Mouse (Mus musculus): ENCODE measurements around the gene Barhl1. TPM values are rescaled to one million over a fixed set of nuclear protein-coding genes. Genes with fewer than 3 reads are reported as not detected.

Gene Barhl1
- polyA plus RNA-seq, 1 experiment from 2014 or later, result not detected

- Histone ChIP-seq H3K9ac (no peak overlapping the region), H3K9me3 (ENCODE audit: low read depth, low read length) (no peaks in the 10 kb centered on the region), H3K4me2 (no peak overlapping the region), H3K4me3 (ENCODE audit: low read depth, low read length) (no peak overlapping the region), H3K36me3 (ENCODE audit: insufficient read depth) (peaks cover 56% of the 10 kb centered on the region), H3K4me1 (ENCODE audit: insufficient read depth) (no peaks in the 10 kb centered on the region), H3K27me3 (ENCODE audit: insufficient read depth, low read length) (no peaks in the 10 kb centered on the region), H3K27ac (ENCODE audit: low read depth) (no peak overlapping the region)
- WGBS, result 71% methylated on average over 6 of the region's 6 CpGs
- no peak for ATAC-seq (ENCODE audit: insufficient read depth)
- no peak for TF ChIP-seq CTCF (IDR thresholded peaks at IDR 0.05; ENCODE audit: low read depth)
- no peak for DNase-seq
These were observed 22.9 kb downstream of the Barhl1 start for GRCm38 (mm10) chr2:28893526-28893925.

GRCm38 (mm10) chr2:28892796-28893195, 23.7 kb downstream of the Barhl1 start:
- Histone ChIP-seq H3K4me3 (ENCODE audit: low read depth, low read length) (no peak overlapping the region), H3K9ac (no peak overlapping the region), H3K4me1 (ENCODE audit: insufficient read depth) (no peaks in the 10 kb centered on the region), H3K36me3 (ENCODE audit: insufficient read depth) (peaks cover 63% of the 10 kb centered on the region), H3K27ac (ENCODE audit: low read depth) (no peak overlapping the region), H3K4me2 (no peak overlapping the region), H3K27me3 (ENCODE audit: insufficient read depth, low read length) (no peaks in the 10 kb centered on the region), H3K9me3 (ENCODE audit: low read depth, low read length) (no peaks in the 10 kb centered on the region)
- no peak for DNase-seq
- TF ChIP-seq CTCF (IDR thresholded peaks at IDR 0.05; ENCODE audit: low read depth), result no peak
- ATAC-seq (ENCODE audit: insufficient read depth), result no peak
- 47% methylated on average over 1 of the region's 1 CpGs for WGBS

GRCm38 (mm10) chr2:28884914-28885313, 31.6 kb downstream of the Barhl1 start:
- ATAC-seq (ENCODE audit: insufficient read depth) (no peak), DNase-seq (peak; percentile 21)
- no peak overlapping the region for H3K4me2 ChIP-seq
- no peaks in the 10 kb centered on the region for H3K9me3 ChIP-seq (ENCODE audit: low read depth, low read length)
- no peaks in the 10 kb centered on the region for H3K27me3 ChIP-seq (ENCODE audit: insufficient read depth, low read length)
- 34% methylated on average over 4 of the region's 4 CpGs for WGBS
- H3K36me3 ChIP-seq (ENCODE audit: insufficient read depth), result peaks cover 63% of the 10 kb centered on the region
- no peak overlapping the region for H3K27ac ChIP-seq (ENCODE audit: low read depth)
- no peak; the same call in 1 of the 2 replicates for TF ChIP-seq CTCF (IDR thresholded peaks at IDR 0.05; ENCODE audit: low read depth)
- no peaks in the 10 kb centered on the region for H3K4me1 ChIP-seq (ENCODE audit: insufficient read depth)
- H3K9ac ChIP-seq, result no peak overlapping the region
- H3K4me3 ChIP-seq (ENCODE audit: low read depth, low read length), result no peak overlapping the region

- Histone ChIP-seq H3K9me3 (ENCODE audit: low read depth, low read length) (no peaks in the 10 kb centered on the region), H3K27me3 (ENCODE audit: insufficient read depth, low read length) (no peaks in the 10 kb centered on the region), H3K9ac (no peak overlapping the region), H3K36me3 (ENCODE audit: insufficient read depth) (peaks cover 63% of the 10 kb centered on the region), H3K27ac (ENCODE audit: low read depth) (no peak overlapping the region), H3K4me1 (ENCODE audit: insufficient read depth) (no peaks in the 10 kb centered on the region), H3K4me2 (no peak overlapping the region), H3K4me3 (ENCODE audit: low read depth, low read length) (no peak overlapping the region)
- WGBS, result 72% methylated on average over 6 of the region's 6 CpGs
- ATAC-seq (ENCODE audit: insufficient read depth), result no peak
- DNase-seq, result peak; percentile 11
- no peak for TF ChIP-seq CTCF (IDR thresholded peaks at IDR 0.05; ENCODE audit: low read depth)
These were observed 33.5 kb downstream of the Barhl1 start for GRCm38 (mm10) chr2:28882826-28883485.

GRCm38 (mm10) chr2:28882047-28882446, 34.4 kb downstream of the Barhl1 start:
- no peak overlapping the region for H3K9ac ChIP-seq
- H3K9me3 ChIP-seq (ENCODE audit: low read depth, low read length), result no peaks in the 10 kb centered on the region
- 81% methylated on average over 3 of the region's 3 CpGs for WGBS
- no peaks in the 10 kb centered on the region for H3K27me3 ChIP-seq (ENCODE audit: insufficient read depth, low read length)
- no peak for TF ChIP-seq CTCF (IDR thresholded peaks at IDR 0.05; ENCODE audit: low read depth)
- peaks cover 58% of the 10 kb centered on the region for H3K36me3 ChIP-seq (ENCODE audit: insufficient read depth)
- no peak for ATAC-seq (ENCODE audit: insufficient read depth)
- no peak overlapping the region for H3K4me2 ChIP-seq
- no peak overlapping the region for H3K4me3 ChIP-seq (ENCODE audit: low read depth, low read length)
- DNase-seq, result no peak
- no peak overlapping the region for H3K27ac ChIP-seq (ENCODE audit: low read depth)
- H3K4me1 ChIP-seq (ENCODE audit: insufficient read depth), result no peaks in the 10 kb centered on the region

- Histone ChIP-seq H3K4me3 (ENCODE audit: low read depth, low read length) (no peak overlapping the region), H3K36me3 (ENCODE audit: insufficient read depth) (peaks cover 62% of the 10 kb centered on the region), H3K4me2 (no peak overlapping the region), H3K27me3 (ENCODE audit: insufficient read depth, low read length) (no peaks in the 10 kb centered on the region), H3K4me1 (ENCODE audit: insufficient read depth) (no peaks in the 10 kb centered on the region), H3K9ac (no peak overlapping the region), H3K9me3 (ENCODE audit: low read depth, low read length) (no peaks in the 10 kb centered on the region), H3K27ac (ENCODE audit: low read depth) (no peak overlapping the region)
- WGBS, result 93% methylated on average over 3 of the region's 3 CpGs
- no peak for ATAC-seq (ENCODE audit: insufficient read depth)
- DNase-seq, result no peak
- no peak for TF ChIP-seq CTCF (IDR thresholded peaks at IDR 0.05; ENCODE audit: low read depth)
These were observed 35.2 kb downstream of the Barhl1 start for GRCm38 (mm10) chr2:28881275-28881674.

GRCm38 (mm10) chr2:28875554-28875953, 40.9 kb downstream of the Barhl1 start:
- H3K36me3 ChIP-seq (ENCODE audit: insufficient read depth), result peaks cover 56% of the 10 kb centered on the region
- H3K4me1 ChIP-seq (ENCODE audit: insufficient read depth), result no peaks in the 10 kb centered on the region
- no peak for DNase-seq
- no peak overlapping the region for H3K4me3 ChIP-seq (ENCODE audit: low read depth, low read length)
- H3K9ac ChIP-seq, result no peak overlapping the region
- no peaks in the 10 kb centered on the region for H3K27me3 ChIP-seq (ENCODE audit: insufficient read depth, low read length)
- H3K27ac ChIP-seq (ENCODE audit: low read depth), result no peak overlapping the region
- WGBS, result 88% methylated on average over 11 of the region's 11 CpGs
- H3K4me2 ChIP-seq, result no peak overlapping the region
- TF ChIP-seq CTCF (IDR thresholded peaks at IDR 0.05; ENCODE audit: low read depth), result no peak
- no peaks in the 10 kb centered on the region for H3K9me3 ChIP-seq (ENCODE audit: low read depth, low read length)
- ATAC-seq (ENCODE audit: insufficient read depth), result no peak
